Mouse (Mus musculus): ENCODE data around the gene Sh3glb2. TPM values are rescaled to one million over a fixed set of nuclear protein-coding genes. Genes with fewer than 3 reads are reported as not detected.

Gene Sh3glb2
- polyA plus RNA-seq, 1 experiment: 562 TPM

DNA sequence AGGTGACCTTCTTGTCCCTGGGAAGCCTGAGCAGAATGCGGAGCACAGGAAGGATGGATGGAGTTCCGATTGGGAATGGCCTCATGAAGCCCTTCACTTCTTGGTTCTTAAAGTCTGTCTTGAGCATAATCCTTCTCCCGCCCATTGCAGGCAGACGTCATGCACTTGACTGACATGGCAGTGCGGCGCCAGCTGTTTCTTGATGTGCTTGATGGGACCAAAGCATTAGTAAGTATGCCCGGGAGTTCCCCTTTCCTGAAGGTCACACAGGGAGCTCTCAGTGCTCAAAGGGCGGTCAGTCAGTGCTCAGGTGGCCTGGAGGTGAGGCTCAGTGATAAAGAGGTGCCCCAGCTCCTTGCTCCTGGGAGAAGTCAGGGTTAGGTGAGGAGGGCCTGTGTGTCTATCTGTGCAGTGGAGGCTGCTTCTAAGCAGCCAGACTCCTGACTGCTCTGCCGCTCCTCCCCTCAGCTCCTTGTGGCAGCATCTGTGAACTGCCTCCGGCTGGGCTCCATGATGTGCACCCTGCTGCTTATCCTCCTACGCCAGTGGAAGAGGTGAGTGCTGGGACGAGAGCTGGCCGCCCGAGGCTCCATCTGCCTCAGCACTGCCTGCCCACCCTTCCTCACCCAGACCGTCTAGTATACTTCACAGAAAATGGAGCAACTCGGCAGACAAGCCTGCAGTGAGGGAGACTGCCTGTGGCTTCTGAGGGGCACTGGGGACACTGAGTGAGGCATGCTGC lies 22.8 kb downstream of the Sh3glb2 start:
- 66% methylated on average over 16 of the region's 16 CpGs for WGBS
- TF ChIP-seq CTCF (IDR thresholded peaks at IDR 0.05; ENCODE audit: insufficient read depth, low read depth, low read length) (peak; percentile 40; the same call in 1 of the 2 replicates), POLR2A (IDR thresholded peaks at IDR 0.05; ENCODE audit: insufficient read depth, low read depth, low read length) (no peak)
- Histone ChIP-seq H3K4me1 (ENCODE audit: control insufficient read depth, insufficient read depth, low read length) (peaks cover 17% of the 10 kb centered on the region), H3K4me3 (ENCODE audit: insufficient read depth, low read depth, low read length) (no peak overlapping the region), H3K27ac (ENCODE audit: insufficient read depth, low read depth, low read length) (peak overlapping the region; percentile 57)

GRCm38 (mm10) chr2:30335324-30335723 lies 23.8 kb downstream of the Sh3glb2 start:
- Histone ChIP-seq H3K27ac (ENCODE audit: insufficient read depth, low read depth, low read length) (no peak overlapping the region), H3K4me3 (ENCODE audit: insufficient read depth, low read depth, low read length) (no peak overlapping the region), H3K4me1 (ENCODE audit: control insufficient read depth, insufficient read depth, low read length) (peaks cover 17% of the 10 kb centered on the region)
- 91% methylated on average over 2 of the region's 2 CpGs for WGBS
- TF ChIP-seq POLR2A (IDR thresholded peaks at IDR 0.05; ENCODE audit: insufficient read depth, low read depth, low read length) (no peak), CTCF (IDR thresholded peaks at IDR 0.05; ENCODE audit: insufficient read depth, low read depth, low read length) (no peak)

- TF ChIP-seq CTCF (IDR thresholded peaks at IDR 0.05; ENCODE audit: insufficient read depth, low read depth, low read length): no peak
- TF ChIP-seq POLR2A (IDR thresholded peaks at IDR 0.05; ENCODE audit: insufficient read depth, low read depth, low read length): no peak
These were observed 30.3 kb downstream of the Sh3glb2 start for GRCm38 (mm10) chr2:30328791-30329190.

DNA sequence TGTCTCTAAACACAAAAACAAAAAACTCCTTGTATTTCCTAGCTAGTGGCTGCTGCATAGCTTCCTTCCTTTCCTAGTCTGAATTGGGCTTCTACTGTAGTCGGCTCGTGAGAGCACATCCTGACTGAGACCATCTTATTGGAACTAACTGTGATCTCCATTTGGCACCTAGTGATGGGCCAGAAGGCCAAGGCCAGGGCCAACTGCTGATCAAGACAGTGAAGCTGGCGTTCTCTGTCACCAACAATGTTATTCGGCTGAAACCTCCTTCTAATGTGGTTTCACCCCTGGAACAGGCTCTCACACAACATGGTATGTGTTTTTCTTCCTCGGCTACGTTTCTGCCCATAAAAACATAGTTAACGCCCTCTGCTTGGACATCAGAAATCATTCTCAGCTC lies 31.9 kb downstream of the Sh3glb2 start:
- Histone ChIP-seq H3K27ac (ENCODE audit: insufficient read depth, low read depth, low read length) (no peak overlapping the region), H3K4me3 (ENCODE audit: insufficient read depth, low read depth, low read length) (no peak overlapping the region), H3K4me1 (ENCODE audit: control insufficient read depth, insufficient read depth, low read length) (no peaks in the 10 kb centered on the region)
- TF ChIP-seq POLR2A (IDR thresholded peaks at IDR 0.05; ENCODE audit: insufficient read depth, low read depth, low read length) (no peak), CTCF (IDR thresholded peaks at IDR 0.05; ENCODE audit: insufficient read depth, low read depth, low read length) (no peak)
- WGBS: 85% methylated on average over 7 of the region's 7 CpGs

More at GRCm38 (mm10) chr2:30328791-30329190, 30.3 kb downstream of the Sh3glb2 start:
- Histone ChIP-seq H3K27ac (ENCODE audit: insufficient read depth, low read depth, low read length) (no peak overlapping the region), H3K4me1 (ENCODE audit: control insufficient read depth, insufficient read depth, low read length) (no peaks in the 10 kb centered on the region), H3K4me3 (ENCODE audit: insufficient read depth, low read depth, low read length) (no peak overlapping the region)
- WGBS: 72% methylated on average over 3 of the region's 3 CpGs

DNA sequence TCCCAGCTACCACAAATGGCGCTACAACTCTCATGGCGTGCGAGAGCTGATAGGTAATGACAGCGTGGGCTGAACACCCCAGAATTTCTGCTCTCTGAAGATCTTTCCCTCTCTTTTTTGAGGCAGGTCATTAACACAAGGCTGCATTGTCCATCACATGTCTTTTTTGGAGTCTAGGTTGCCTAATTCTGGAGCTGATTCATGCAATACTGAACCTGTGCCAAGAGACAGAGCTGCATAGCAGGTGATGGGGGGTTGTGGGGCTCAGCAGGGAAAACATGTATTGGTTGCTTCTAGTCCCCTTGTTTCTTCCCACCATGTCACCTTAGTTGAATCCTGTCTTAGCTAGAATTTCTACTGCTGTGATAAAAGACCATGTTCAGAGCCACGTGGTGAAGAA lies 33.8 kb downstream of the Sh3glb2 start:
- no peak overlapping the region for H3K4me3 ChIP-seq (ENCODE audit: insufficient read depth, low read depth, low read length)
- WGBS: 90% methylated on average over 5 of the region's 5 CpGs
- no peaks in the 10 kb centered on the region for H3K4me1 ChIP-seq (ENCODE audit: control insufficient read depth, insufficient read depth, low read length)
- no peak for TF ChIP-seq CTCF (IDR thresholded peaks at IDR 0.05; ENCODE audit: insufficient read depth, low read depth, low read length)
- no peak for TF ChIP-seq POLR2A (IDR thresholded peaks at IDR 0.05; ENCODE audit: insufficient read depth, low read depth, low read length)
- no peak overlapping the region for H3K27ac ChIP-seq (ENCODE audit: insufficient read depth, low read depth, low read length)

- H3K27ac ChIP-seq (ENCODE audit: insufficient read depth, low read depth, low read length): no peak overlapping the region
- 75% methylated on average over 7 of the region's 7 CpGs for WGBS
- TF ChIP-seq POLR2A (IDR thresholded peaks at IDR 0.05; ENCODE audit: insufficient read depth, low read depth, low read length) (no peak), CTCF (IDR thresholded peaks at IDR 0.05; ENCODE audit: insufficient read depth, low read depth, low read length) (no peak)
- H3K4me3 ChIP-seq (ENCODE audit: insufficient read depth, low read depth, low read length): no peak overlapping the region
- H3K4me1 ChIP-seq (ENCODE audit: control insufficient read depth, insufficient read depth, low read length): no peaks in the 10 kb centered on the region
These were observed 36.0 kb downstream of the Sh3glb2 start for GRCm38 (mm10) chr2:30323111-30323510.

DNA sequence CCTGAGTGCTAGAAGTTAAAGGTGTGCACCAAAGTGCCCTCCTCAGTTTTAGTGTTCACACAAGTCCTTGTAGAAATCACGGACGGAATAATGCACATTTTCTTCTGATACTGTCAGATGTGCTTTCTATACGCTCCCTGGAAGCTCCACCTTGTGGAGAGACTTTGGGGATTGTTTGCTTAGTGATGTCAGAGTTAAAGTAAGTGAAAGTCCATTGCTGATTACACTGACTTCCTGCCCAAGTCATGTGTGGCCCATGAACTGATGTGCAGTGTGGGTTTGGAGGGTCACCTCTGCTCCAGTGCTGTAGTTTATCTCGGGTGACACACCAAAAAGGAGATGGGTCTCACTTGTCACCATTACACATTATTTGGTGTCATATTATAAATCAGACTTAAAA lies 39.9 kb downstream of the Sh3glb2 start:
- TF ChIP-seq POLR2A (IDR thresholded peaks at IDR 0.05; ENCODE audit: insufficient read depth, low read depth, low read length) (no peak), CTCF (IDR thresholded peaks at IDR 0.05; ENCODE audit: insufficient read depth, low read depth, low read length) (no peak)

GRCm38 (mm10) chr2:30316955-30317354 lies 42.2 kb downstream of the Sh3glb2 start:
- 87% methylated on average over 5 of the region's 5 CpGs for WGBS

More for the DNA sequence above, 39.9 kb downstream of the Sh3glb2 start:
- Histone ChIP-seq H3K4me1 (ENCODE audit: control insufficient read depth, insufficient read depth, low read length) (no peaks in the 10 kb centered on the region), H3K27ac (ENCODE audit: insufficient read depth, low read depth, low read length) (no peak overlapping the region), H3K4me3 (ENCODE audit: insufficient read depth, low read depth, low read length) (no peak overlapping the region)
- WGBS: 95% methylated on average over 4 of the region's 4 CpGs

DNA sequence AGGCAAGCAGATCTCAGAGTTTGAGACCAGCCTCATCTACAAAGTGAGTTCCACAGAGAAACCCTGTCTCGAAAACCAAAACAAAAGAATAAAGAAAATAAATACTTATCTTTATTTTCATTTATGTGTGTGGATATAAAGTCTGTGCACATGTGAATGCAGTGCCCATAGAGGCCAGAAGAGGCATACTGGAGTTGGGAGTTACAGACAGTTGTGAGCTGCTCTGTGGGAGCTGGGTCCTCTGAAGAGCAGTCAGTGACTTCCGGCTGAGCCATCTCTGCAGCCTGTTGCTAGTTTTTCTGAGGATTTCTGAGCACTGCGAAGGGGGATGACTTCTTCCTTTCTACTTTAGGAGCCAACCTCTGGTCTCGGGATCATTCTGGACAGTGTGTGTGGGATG lies 43.0 kb downstream of the Sh3glb2 start:
- Histone ChIP-seq H3K4me3 (ENCODE audit: insufficient read depth, low read depth, low read length) (no peak overlapping the region), H3K27ac (ENCODE audit: insufficient read depth, low read depth, low read length) (no peak overlapping the region), H3K4me1 (ENCODE audit: control insufficient read depth, insufficient read depth, low read length) (no peaks in the 10 kb centered on the region)
- TF ChIP-seq CTCF (IDR thresholded peaks at IDR 0.05; ENCODE audit: insufficient read depth, low read depth, low read length) (no peak), POLR2A (IDR thresholded peaks at IDR 0.05; ENCODE audit: insufficient read depth, low read depth, low read length) (no peak)
- 93% methylated on average over 4 of the region's 4 CpGs for WGBS

More at GRCm38 (mm10) chr2:30316955-30317354, 42.2 kb downstream of the Sh3glb2 start:
- TF ChIP-seq CTCF (IDR thresholded peaks at IDR 0.05; ENCODE audit: insufficient read depth, low read depth, low read length) (no peak), POLR2A (IDR thresholded peaks at IDR 0.05; ENCODE audit: insufficient read depth, low read depth, low read length) (no peak)
- H3K27ac ChIP-seq (ENCODE audit: insufficient read depth, low read depth, low read length): no peak overlapping the region
- no peak overlapping the region for H3K4me3 ChIP-seq (ENCODE audit: insufficient read depth, low read depth, low read length)
- no peaks in the 10 kb centered on the region for H3K4me1 ChIP-seq (ENCODE audit: control insufficient read depth, insufficient read depth, low read length)

Measured in olfactory bulb, adult 2 months (tissue).